Mouse (Mus musculus) E14TG2a.4 (cell line): ENCODE results near the gene 0610040J01Rik.

ENCODE experiments used
- CTCF ChIP-seq: conservative IDR thresholded peaks from 2 replicates; pipeline ENCODE4 v1.5.1; 2014; ENCODE audit warnings: low read length
- NANOG ChIP-seq: IDR thresholded peaks from 2 replicates; pipeline ENCODE4 v1.6.1; 2014; ENCODE audit warnings: borderline replicate concordance, low read length, mixed read lengths
- POU5F1 ChIP-seq: IDR thresholded peaks from 2 replicates; pipeline ENCODE4 v1.6.1; 2014; ENCODE audit warnings: low read length, borderline replicate concordance

GRCm38 (mm10) chr5:63825881-63826280 lies 13.7 kb downstream of the 0610040J01Rik start:
- TF ChIP-seq CTCF (no peak), NANOG (no peak), POU5F1 (no peak)
